Mouse (Mus musculus): Measurements from ENCODE around the gene Cyp2g1. TPM values are rescaled to one million over a fixed set of nuclear protein-coding genes. Genes with fewer than 3 reads are reported as not detected.

Cyp2g1 gene
- polyA plus RNA-seq, 1 experiment = 0.02 TPM

Other genes with a start within 250 kb of the Cyp2g1 start
- gene Vmn1r185, start 190.4 kb upstream of the Cyp2g1 start, polyA plus RNA-seq (2012) = 0.03 TPM in 1 of 2 replicates, not detected in the other
- not detected in 2 replicates for gene Cyp2b23, start 122.5 kb upstream of the Cyp2g1 start, polyA plus RNA-seq (2012)
- not detected in 2 replicates for gene Cyp2b19, start 51.8 kb upstream of the Cyp2g1 start, polyA plus RNA-seq (2012)
- not detected in 2 replicates for gene Cyp2a5, start 26.4 kb downstream of the Cyp2g1 start, polyA plus RNA-seq (2012)
- 0.02 TPM in 1 of 2 replicates, not detected in the other for gene Cyp2a22, start 130.5 kb downstream of the Cyp2g1 start, polyA plus RNA-seq (2012)
- gene Cyp2a12, start 220.2 kb downstream of the Cyp2g1 start, polyA plus RNA-seq (2012) = not detected in 2 replicates

Measured in erythroblast, embryonic 14.5 days (primary cell).